Mouse (Mus musculus) forebrain, embryonic 12.5 days (tissue): ENCODE measurements around the gene Mier2. TPM values are rescaled to one million over a fixed set of nuclear protein-coding genes. Genes with fewer than 3 reads are reported as not detected.

Experiments
- ATAC-seq: fragments of 200-750 bp; cut with Nextera tagmentation; 2 replicates; pipeline ENCODE4 v1.8.0; 2017; ENCODE audit warnings: moderate TSS enrichment; ENCODE audit not compliant: low FRiP score
- H3K27ac ChIP-seq: fragments of 300-500 bp; sonication (generic); 2 replicates; pipeline ENCODE4 v1.5.1; 2016; ENCODE audit warnings: mild to moderate bottlenecking
- H3K27me3 ChIP-seq: fragments of 300-500 bp; sonication (generic); 2 replicates; pipeline ENCODE4 v1.6.1; 2016; ENCODE audit warnings: mild to moderate bottlenecking
- H3K36me3 ChIP-seq: fragments of 300-500 bp; sonication (generic); replicated peaks from 2 replicates; pipeline ENCODE4 v1.6.1; 2016; ENCODE audit warnings: mild to moderate bottlenecking
- H3K4me1 ChIP-seq: fragments of 300-500 bp; sonication (generic); 2 replicates; pipeline ENCODE4 v1.6.1; 2016
- H3K4me2 ChIP-seq: fragments of 300-500 bp; sonication (generic); 2 replicates; pipeline ENCODE4 v1.6.1; 2016; ENCODE audit warnings: mild to moderate bottlenecking, moderate library complexity
- H3K4me3 ChIP-seq: fragments of 300-500 bp; sonication (generic); replicated peaks from 2 replicates; pipeline ENCODE4 v1.5.1; 2016; ENCODE audit warnings: mild to moderate bottlenecking
- H3K9ac ChIP-seq: fragments of 300-500 bp; sonication (generic); 2 replicates; pipeline ENCODE4 v1.6.1; 2016; ENCODE audit warnings: mild to moderate bottlenecking
- H3K9me3 ChIP-seq: fragments of 300-500 bp; sonication (generic); 2 replicates; pipeline ENCODE4 v1.6.1; 2016
- WGBS: fragments of 180-500 bp; shearing (Covaris S2); methylation state at CpG from one replicate; pipeline ENCODE4 v1.1.7; 2016; 5-methylcytosine and 5-hydroxymethylcytosine counted together
- polyA plus RNA-seq: library from polyadenylated mRNA; unstranded; fragments of >200 nt; fragmentation: Nextera tagmentation; extraction: Ambion mirVana; gene quantifications from 2 replicates; pipeline ENCODE4 v1.2.1, GENCODE M21; 2016

Gene Mier2
- polyA plus RNA-seq, 1 experiment from 2014 or later: 69.0 TPM

- WGBS: 84% methylated on average over 5 of the region's 5 CpGs
- Histone ChIP-seq H3K4me3 (no peak overlapping the region), H3K9ac (no peak overlapping the region), H3K27ac (no peak overlapping the region), H3K4me2 (no peak overlapping the region), H3K4me1 (0 out of 2 replicates have a peak, but pooled peaks cover 1% of the 10 kb centered on the region), H3K9me3 (no peaks in the 10 kb centered on the region), H3K27me3 (no peaks in the 10 kb centered on the region), H3K36me3 (peaks cover 84% of the 10 kb centered on the region)
- ATAC-seq: no peak
Measured at GRCm38 (mm10) chr10:79547148-79547675, 7.8 kb downstream of the Mier2 start.

- Histone ChIP-seq H3K9ac (no peak overlapping the region), H3K4me2 (no peak overlapping the region), H3K4me3 (no peak overlapping the region), H3K9me3 (no peaks in the 10 kb centered on the region), H3K27me3 (no peaks in the 10 kb centered on the region), H3K27ac (no peak overlapping the region), H3K36me3 (peaks cover 91% of the 10 kb centered on the region), H3K4me1 (no peaks in the 10 kb centered on the region)
- ATAC-seq: no peak
- 92% methylated on average over 11 of the region's 11 CpGs for WGBS
Measured at GRCm38 (mm10) chr10:79546483-79546882, 8.5 kb downstream of the Mier2 start.

DNA sequence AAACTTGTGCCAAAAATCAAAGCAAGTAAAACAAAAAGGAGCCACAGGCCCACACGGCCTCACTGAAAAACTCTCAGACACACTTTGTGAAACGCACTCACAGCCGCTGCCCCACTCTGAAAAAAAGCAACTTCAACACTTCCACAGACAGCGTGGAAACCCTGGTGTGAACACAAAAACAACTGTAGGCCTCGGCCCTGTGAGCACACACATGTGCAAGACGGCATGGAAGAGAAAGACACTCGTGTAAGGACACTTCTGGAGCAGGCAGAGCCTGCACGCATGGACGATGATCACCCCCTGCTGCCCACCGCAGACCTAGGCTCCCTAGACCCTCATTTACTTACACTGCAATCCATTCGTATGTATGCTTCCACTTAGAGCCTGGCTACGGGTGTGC, 9.1 kb downstream of the Mier2 start:
- 91% methylated on average over 12 of the region's 12 CpGs for WGBS
- Histone ChIP-seq H3K36me3 (peaks cover 97% of the 10 kb centered on the region), H3K4me2 (no peak overlapping the region), H3K9ac (no peak overlapping the region), H3K4me1 (no peaks in the 10 kb centered on the region), H3K9me3 (no peaks in the 10 kb centered on the region), H3K4me3 (no peak overlapping the region), H3K27me3 (no peaks in the 10 kb centered on the region), H3K27ac (no peak overlapping the region)
- no peak for ATAC-seq

- H3K9me3 ChIP-seq: no peaks in the 10 kb centered on the region
- H3K4me2 ChIP-seq: no peak overlapping the region
- no peaks in the 10 kb centered on the region for H3K27me3 ChIP-seq
- 97% methylated on average over 5 of the region's 5 CpGs for WGBS
- no peak overlapping the region for H3K4me3 ChIP-seq
- H3K4me1 ChIP-seq: no peaks in the 10 kb centered on the region
- no peak for ATAC-seq
- no peak overlapping the region for H3K27ac ChIP-seq
- H3K9ac ChIP-seq: no peak overlapping the region
- peaks cover 100% of the 10 kb centered on the region for H3K36me3 ChIP-seq
Measured at GRCm38 (mm10) chr10:79544631-79545030, 10.4 kb downstream of the Mier2 start.

GRCm38 (mm10) chr10:79543884-79544597, 11.0 kb downstream of the Mier2 start:
- H3K36me3 ChIP-seq: peaks cover 100% of the 10 kb centered on the region
- WGBS: 87% methylated on average over 9 of the region's 9 CpGs

GRCm38 (mm10) chr10:79542171-79542570, 12.8 kb downstream of the Mier2 start:
- Histone ChIP-seq H3K36me3 (peaks cover 93% of the 10 kb centered on the region), H3K4me3 (no peak overlapping the region)
- no peak for ATAC-seq

More at GRCm38 (mm10) chr10:79543884-79544597, 11.0 kb downstream of the Mier2 start:
- Histone ChIP-seq H3K9me3 (no peaks in the 10 kb centered on the region), H3K27ac (no peak overlapping the region), H3K4me3 (no peak overlapping the region), H3K4me2 (no peak overlapping the region), H3K27me3 (no peaks in the 10 kb centered on the region), H3K9ac (no peak overlapping the region), H3K4me1 (no peaks in the 10 kb centered on the region)
- no peak for ATAC-seq

DNA sequence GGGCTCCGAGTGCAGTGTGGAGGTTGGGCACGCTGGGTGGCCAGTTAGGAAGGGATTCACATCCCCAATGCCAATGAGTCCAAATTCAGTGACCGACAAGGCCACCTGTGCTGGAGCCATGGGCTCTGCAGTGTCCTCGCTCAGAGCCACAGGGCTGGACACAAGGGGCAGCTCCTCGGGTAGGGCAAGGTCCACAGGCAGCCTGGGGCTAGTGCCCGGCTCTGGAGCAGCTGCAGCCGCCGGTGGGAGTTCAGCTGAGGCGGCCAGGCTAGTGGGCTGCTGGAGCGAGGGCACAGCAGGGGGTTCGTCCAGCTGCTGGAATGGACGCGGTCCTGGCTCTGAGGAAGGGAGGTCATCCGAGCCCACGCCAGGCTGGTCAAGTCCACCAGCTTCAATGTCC, 13.5 kb downstream of the Mier2 start:
- no peak overlapping the region for H3K4me3 ChIP-seq
- H3K27me3 ChIP-seq: no peaks in the 10 kb centered on the region

More at GRCm38 (mm10) chr10:79542171-79542570, 12.8 kb downstream of the Mier2 start:
- WGBS: 92% methylated on average over 11 of the region's 11 CpGs
- Histone ChIP-seq H3K9me3 (no peaks in the 10 kb centered on the region), H3K4me1 (no peaks in the 10 kb centered on the region), H3K9ac (no peak overlapping the region), H3K27me3 (no peaks in the 10 kb centered on the region), H3K27ac (no peak overlapping the region), H3K4me2 (no peak overlapping the region)

DNA sequence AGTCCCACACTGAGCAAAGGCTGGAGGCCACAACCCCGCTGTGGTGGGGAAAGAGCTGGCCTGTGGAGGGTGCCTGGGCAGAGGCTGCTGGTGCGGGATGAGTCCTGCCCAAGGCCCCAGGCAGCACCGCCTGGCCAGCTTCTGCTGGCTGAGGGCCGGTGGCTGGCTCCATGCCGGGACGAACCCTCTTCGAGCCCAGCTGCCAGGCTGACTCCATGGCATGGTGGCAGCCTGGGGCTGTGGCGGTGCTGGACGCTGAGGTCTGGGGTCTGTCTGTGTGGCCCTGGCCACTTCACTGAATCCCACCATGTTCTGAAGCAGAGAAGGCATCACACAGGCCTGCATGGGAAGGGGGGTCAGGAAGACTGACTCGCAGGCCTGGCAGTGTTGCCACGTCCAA, 14.3 kb downstream of the Mier2 start:
- H3K9ac ChIP-seq: no peak overlapping the region
- no peak overlapping the region for H3K4me2 ChIP-seq
- no peaks in the 10 kb centered on the region for H3K4me1 ChIP-seq
- WGBS: 93% methylated on average over 11 of the region's 11 CpGs
- 0 out of 2 replicates have a peak, but pooled peaks cover 3% of the 10 kb centered on the region for H3K27me3 ChIP-seq
- no peak for ATAC-seq
- H3K36me3 ChIP-seq: peaks cover 79% of the 10 kb centered on the region
- no peak overlapping the region for H3K27ac ChIP-seq
- H3K9me3 ChIP-seq: no peaks in the 10 kb centered on the region
- H3K4me3 ChIP-seq: no peak overlapping the region

More for the DNA sequence above, 13.5 kb downstream of the Mier2 start:
- Histone ChIP-seq H3K4me2 (no peak overlapping the region), H3K36me3 (peaks cover 87% of the 10 kb centered on the region), H3K9me3 (no peaks in the 10 kb centered on the region), H3K4me1 (no peaks in the 10 kb centered on the region), H3K27ac (no peak overlapping the region), H3K9ac (no peak overlapping the region)
- 88% methylated on average over 15 of the region's 15 CpGs for WGBS
- no peak for ATAC-seq

- no peak for ATAC-seq
- peaks cover 71% of the 10 kb centered on the region for H3K36me3 ChIP-seq
- no peak overlapping the region for H3K27ac ChIP-seq
- no peaks in the 10 kb centered on the region for H3K9me3 ChIP-seq
- no peak overlapping the region for H3K4me2 ChIP-seq
- H3K4me3 ChIP-seq: no peak overlapping the region
- H3K27me3 ChIP-seq: 0 out of 2 replicates have a peak, but pooled peaks cover 8% of the 10 kb centered on the region
- no peaks in the 10 kb centered on the region for H3K4me1 ChIP-seq
- H3K9ac ChIP-seq: no peak overlapping the region
- 92% methylated on average over 16 of the region's 16 CpGs for WGBS
Measured at GRCm38 (mm10) chr10:79539701-79540495, 15.1 kb downstream of the Mier2 start.

DNA sequence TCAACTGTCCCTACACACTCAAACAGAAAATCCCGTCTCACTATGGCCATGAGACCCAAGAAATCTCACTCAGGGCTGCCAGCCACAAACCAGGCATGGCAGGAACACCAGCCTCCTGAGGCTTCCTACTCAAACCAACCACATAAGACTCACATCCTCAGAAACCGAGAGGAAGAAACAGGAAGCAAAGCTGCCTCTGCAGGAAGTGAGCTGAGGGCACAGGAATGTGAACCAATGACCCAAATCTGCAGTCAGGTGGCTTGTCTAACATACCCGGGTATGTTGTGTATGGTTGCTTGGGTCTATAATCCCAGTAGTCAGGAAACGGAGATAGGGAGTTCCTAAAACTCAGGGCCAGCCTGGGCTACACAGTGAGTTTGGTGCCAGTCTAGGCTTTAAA, 16.1 kb downstream of the Mier2 start:
- no peak overlapping the region for H3K4me3 ChIP-seq
- WGBS: 74% methylated on average over 4 of the region's 4 CpGs
- H3K9ac ChIP-seq: no peak overlapping the region
- no peak overlapping the region for H3K27ac ChIP-seq
- H3K36me3 ChIP-seq: peaks cover 60% of the 10 kb centered on the region
- no peak overlapping the region for H3K4me2 ChIP-seq
- no peaks in the 10 kb centered on the region for H3K9me3 ChIP-seq
- ATAC-seq: no peak
- 0 out of 2 replicates have a peak, but pooled peaks cover 8% of the 10 kb centered on the region for H3K27me3 ChIP-seq
- H3K4me1 ChIP-seq: peaks cover 4% of the 10 kb centered on the region; the same call in 1 of the 2 replicates

DNA sequence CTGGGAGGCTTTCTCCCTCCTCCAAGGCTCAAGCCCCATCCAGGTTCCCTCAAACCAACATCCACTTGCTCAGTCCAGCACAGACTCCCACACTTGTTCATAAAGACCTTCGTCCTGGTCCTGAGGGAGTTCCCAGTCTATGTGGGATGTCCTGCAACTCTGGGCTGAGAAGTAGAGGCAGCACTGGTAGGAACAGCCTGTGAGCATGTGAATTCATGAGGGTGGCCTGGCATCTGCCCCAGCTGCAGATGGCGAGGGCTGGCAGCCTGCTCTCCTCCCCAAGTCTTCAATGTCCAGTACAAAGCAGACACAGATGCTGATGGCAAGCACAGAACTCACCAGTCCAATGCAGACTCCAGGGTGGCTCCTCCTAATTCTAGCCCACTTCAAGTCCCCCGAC, 16.7 kb downstream of the Mier2 start:
- Histone ChIP-seq H3K27me3 (0 out of 2 replicates have a peak, but pooled peaks cover 8% of the 10 kb centered on the region), H3K9me3 (no peaks in the 10 kb centered on the region), H3K4me2 (no peak overlapping the region), H3K4me1 (peaks cover 6% of the 10 kb centered on the region; the same call in 1 of the 2 replicates), H3K36me3 (peaks cover 55% of the 10 kb centered on the region), H3K27ac (no peak overlapping the region), H3K4me3 (no peak overlapping the region), H3K9ac (no peak overlapping the region)
- no peak for ATAC-seq
- 93% methylated on average over 3 of the region's 3 CpGs for WGBS

DNA sequence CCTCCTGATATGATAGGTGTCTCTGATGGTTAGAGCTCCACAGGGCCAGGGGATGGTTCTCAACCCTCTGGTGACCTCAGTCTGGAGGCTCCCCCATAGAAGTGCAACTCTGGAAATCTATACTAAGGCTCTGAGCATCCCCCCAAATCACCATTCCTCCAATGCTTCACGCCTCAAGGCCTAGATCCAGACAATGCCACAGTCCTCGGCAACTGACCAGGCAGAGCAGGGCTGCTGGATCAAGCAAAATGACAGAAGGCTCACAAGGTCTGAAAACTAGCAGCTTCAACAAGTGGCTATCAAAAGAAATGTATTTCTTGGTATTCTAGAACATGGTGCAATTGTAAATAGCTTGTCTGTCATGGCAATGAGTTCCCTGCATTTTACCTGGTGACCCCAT, 17.2 kb downstream of the Mier2 start:
- H3K27me3 ChIP-seq: 0 out of 2 replicates have a peak, but pooled peaks cover 8% of the 10 kb centered on the region

More for the DNA sequence above, 17.2 kb downstream of the Mier2 start:
- Histone ChIP-seq H3K9ac (no peak overlapping the region), H3K4me1 (peaks cover 11% of the 10 kb centered on the region; the same call in 1 of the 2 replicates), H3K4me3 (no peak overlapping the region), H3K27ac (no peak overlapping the region), H3K4me2 (no peak overlapping the region), H3K9me3 (no peaks in the 10 kb centered on the region), H3K36me3 (peaks cover 49% of the 10 kb centered on the region)
- WGBS: 83% methylated on average over 2 of the region's 2 CpGs
- no peak for ATAC-seq
